Mouse (Mus musculus) CH12F3 (cell line): ENCODE data around the gene Gm28845.
"Not testable (repeated sequence)": the region's sequence is repeated elsewhere in the genome, so short reads cannot be mapped to it uniquely, and the experiment has no call there.

Experiments used
- in situ Hi-C: fragments of 300-500 bp; cut with MboI; formaldehyde crosslinking; loops from 2 replicates; pipeline ENCODE4 v1.14.3; 2020; ENCODE audit warnings: low sequenced_read_pairs

The Gm28845 gene

GRCm38 (mm10) chr1:65109196-65109595 is 10.2 kb downstream of the Gm28845 start:
- in situ Hi-C loops, result no loop called here

- in situ Hi-C loops, result no loop called here
These were observed 11.6 kb downstream of the Gm28845 start for GRCm38 (mm10) chr1:65107654-65108279.

- in situ Hi-C loops, result no loop called here
These were observed 16.1 kb downstream of the Gm28845 start, which contains the start of gene Cryga for GRCm38 (mm10) chr1:65103273-65103672. Gene Cryga, minus strand, starts transcription at chr1:65103373.

DNA sequence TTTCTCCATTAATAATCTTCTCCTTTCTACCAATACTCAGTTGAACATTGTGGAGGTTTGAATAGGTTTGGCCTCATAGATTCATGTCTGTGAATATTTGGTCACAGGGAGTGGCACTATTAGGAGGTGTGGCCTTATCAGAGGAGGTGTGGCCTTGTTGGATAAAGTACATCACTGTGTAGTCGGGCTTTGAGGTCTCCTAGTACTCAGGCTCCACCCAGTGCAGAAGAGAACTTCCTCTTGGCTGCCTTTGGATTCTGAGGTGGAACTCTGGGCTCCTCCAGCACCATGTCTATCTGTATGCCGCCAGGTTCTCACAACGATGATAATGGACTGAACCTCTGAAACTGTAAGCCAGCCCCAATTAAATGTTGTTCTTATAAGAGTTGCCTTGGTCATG is 22.4 kb downstream of the Gm28845 start:
- in situ Hi-C loops, result no loop called here

DNA sequence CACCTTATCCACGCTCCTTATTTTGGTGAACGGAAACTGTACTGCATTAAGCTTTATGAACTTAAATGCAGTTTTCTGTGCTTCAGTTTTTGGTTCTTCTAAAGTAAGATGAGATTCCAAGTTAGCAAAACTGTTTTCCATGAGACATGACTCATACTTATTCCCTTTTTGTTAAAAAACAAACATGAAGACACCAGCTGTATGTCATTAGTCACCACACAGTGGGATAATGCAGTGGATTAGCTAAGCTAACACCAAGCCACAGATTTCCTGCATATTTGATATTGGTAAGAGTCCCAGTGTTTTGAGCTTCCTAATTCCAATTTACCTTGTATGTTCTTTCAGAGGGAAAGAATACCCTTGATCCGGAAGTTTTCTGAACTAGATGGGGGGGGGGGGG is 27.8 kb downstream of the Gm28845 start:
- in situ Hi-C loops, result no loop called here

DNA sequence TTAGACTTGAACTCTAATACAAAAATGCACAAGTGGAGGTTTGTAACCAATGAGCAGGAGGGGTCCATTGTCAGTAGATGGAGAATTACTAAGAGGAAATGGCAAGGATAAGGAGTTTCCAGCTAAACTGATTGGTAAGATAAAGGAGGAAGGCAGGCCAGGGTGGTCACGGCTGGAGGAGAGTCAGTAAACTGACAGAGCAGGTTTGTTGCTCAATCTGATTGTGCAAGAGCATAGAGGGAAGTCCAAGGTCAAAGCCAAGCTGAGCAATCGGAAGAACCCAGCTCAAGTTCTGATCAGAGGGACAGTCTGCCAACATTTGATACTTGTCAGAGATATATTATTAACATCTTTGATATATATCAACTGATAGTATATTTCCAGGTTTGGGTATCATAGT is 29.0 kb downstream of the Gm28845 start:
- in situ Hi-C loops, result no loop called here

DNA sequence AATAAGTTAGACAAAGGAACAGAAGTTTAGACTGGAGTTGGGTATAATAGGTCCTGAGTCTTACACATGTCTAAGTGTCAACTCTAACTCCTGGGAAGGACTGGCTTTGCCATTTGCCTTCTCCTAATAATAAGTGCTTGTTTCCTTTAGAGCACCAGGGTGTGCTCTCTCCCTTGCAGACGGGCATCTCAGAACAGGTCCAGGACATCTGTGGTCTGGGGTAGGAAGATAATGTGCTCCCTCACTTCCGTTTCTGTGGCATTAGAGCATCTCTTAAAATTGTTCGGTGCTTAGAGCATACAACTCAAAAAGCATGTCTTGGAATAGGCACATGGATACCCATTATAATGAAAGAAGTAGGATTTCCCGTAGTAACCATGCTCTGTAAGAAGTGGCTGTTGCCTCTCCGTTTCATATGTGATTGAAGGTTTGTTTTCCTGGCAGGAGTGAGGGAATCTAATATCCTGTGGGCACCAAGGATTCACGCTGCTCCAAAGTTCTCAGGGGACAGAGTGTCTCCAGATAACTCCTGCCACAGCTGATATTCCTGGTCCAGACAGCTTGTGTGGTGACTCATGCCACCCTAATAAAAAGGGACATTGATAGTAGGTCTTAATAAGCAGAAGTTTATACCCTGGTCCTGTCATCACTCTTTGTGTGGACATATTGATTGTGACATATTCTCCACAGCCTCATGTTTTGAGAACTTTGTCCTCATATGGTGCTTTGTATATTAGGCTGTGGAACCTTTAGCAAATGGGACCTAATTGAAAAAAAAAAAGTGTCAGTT is 30.6 kb downstream of the Gm28845 start:
- in situ Hi-C loops, result no loop called here

- in situ Hi-C loops, result no loop called here
These were observed 37.2 kb downstream of the Gm28845 start, which contains the start of gene Crygb for GRCm38 (mm10) chr1:65082188-65082587. Gene Crygb, minus strand, starts transcription at chr1:65082288.

DNA sequence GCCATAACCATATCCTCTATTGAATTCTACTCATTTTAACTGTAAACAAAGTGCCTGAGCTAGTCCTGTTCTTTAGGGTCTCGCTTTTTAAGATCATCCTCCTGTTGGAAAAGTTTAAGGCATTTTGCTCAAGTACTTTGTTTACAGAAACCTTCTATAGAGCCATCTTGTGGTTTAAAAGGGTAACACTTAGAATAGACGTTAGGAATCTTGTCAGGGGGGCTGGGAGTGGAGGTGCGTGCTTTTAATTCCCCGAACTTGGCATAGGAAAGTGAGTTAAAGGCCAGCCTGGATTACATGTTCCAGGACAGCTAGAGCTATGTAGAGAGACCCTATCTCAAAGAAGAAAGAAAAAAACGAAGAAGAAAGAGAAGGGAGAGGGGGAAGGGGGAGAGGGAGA is 43.8 kb downstream of the Gm28845 start:
- in situ Hi-C loops, result no loop called here

DNA sequence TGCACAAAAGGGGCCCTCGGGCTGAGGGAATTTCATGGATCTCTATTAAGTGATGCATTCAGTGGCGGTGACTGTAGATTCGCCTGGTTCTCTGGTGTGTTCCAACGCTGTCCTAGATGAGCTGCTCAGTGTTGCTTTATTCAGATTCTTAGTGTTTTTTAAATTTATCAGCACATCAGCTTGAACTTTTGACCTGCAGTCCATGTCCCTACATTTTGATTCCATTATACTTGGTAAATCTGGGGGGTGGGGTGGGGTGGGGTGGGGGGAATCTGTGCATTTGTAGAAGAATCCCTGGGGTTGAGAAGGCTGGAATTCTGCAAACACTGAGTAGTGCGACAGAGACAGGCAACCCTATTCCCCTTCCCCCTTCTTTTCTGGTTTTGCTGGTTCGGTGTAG is 45.8 kb downstream of the Gm28845 start, which contains the start of gene Crygc:
Gene Crygc, minus strand, starts transcription at position 101 of the 400 bp plus-strand sequence.
- in situ Hi-C loops, result no loop called here

- in situ Hi-C loops, result no loop called here
These were observed 51.5 kb downstream of the Gm28845 start for GRCm38 (mm10) chr1:65067842-65068241.

DNA sequence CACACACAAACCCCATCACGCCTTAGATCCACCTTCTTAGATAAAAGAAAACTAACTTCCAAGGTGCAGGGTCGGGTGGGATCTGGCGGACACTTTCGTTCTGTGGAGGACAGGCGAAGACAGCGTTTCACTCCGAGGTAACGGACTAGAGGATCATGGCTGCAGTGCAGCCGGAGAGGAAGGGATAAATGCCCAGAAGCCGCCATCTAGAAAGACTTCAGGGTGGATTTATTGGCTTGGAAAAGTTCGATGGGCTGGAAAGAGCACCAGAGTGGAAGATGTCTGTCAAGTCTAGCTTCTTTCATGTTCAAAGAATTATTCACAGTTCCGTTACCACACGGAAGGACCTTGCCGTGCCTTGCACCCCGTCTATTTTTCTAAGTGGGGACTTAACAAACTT is 55.2 kb downstream of the Gm28845 start:
- in situ Hi-C loops, result no loop called here

- in situ Hi-C loops, result no loop called here
These were observed 56.0 kb downstream of the Gm28845 start, which contains the start of gene Crygd for GRCm38 (mm10) chr1:65063352-65063751. Gene Crygd, minus strand, starts transcription at chr1:65063452.

DNA sequence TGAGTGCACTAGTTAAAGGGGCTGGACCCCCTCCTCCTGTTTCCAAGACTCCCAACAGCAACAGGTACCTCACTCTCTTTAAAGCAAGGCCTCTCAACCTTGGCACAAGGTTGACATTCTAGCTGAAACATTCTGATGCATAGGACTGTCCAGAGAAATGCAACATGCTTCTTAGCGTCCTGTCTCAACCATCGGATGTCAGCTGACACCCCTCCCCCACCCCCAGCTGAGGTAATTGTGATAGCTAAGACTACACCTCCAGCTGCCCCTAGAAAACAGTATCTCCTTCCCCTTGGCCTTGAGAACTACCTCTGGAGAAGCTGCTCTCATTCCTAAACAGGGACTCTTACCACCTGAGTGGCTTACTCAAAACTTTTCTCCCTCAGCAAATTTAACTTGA is 67.2 kb downstream of the Gm28845 start:
- in situ Hi-C loops, result no loop called here

DNA sequence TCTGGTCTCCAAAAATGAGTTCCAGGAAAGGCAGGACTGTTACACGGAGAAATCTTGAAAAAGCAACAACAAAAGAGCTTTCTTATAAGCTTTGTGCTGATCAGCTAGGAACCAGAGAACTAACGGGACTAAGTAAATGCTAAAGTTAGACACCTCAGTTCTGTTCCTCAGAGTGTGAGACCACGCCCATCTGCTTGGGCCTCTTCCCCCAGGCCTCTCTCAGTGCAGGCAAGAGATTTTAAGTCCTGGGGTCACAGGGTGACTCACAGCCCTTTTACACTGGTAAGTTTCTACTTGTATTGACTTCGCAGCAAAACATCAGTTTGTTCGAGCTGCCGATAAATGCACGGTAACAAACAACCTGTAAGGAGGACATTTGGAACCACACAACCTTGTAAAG is 67.7 kb downstream of the Gm28845 start:
- in situ Hi-C loops, result no loop called here

GRCm38 (mm10) chr1:65050952-65051351 is 68.4 kb downstream of the Gm28845 start, which contains the start of gene Cryge:
Gene Cryge, minus strand, starts transcription at chr1:65051149.
- in situ Hi-C loops, result not testable (repeated sequence)
